Mouse (Mus musculus) heart, adult 2 months (tissue): Measurements from ENCODE around the gene Ss18l1.

Source experiments
- EP300 ChIP-seq: fragments of 200-500 bp; IDR thresholded peaks from 2 replicates; pipeline ENCODE4 v1.6.1; 2011; ENCODE audit warnings: low read depth, low read length, control low read depth; ENCODE audit not compliant: insufficient read depth
- POLR2A ChIP-seq: fragments of 200-500 bp; IDR thresholded peaks from 2 replicates; pipeline ENCODE4 v1.6.1; 2011; ENCODE audit warnings: mild to moderate bottlenecking, low read depth, low read length, control low read depth; ENCODE audit not compliant: insufficient read depth

GRCm38 (mm10) chr2:180020091-180020661 is 22.1 kb upstream of the Ss18l1 start:
- no peak for TF ChIP-seq EP300
- no peak for TF ChIP-seq POLR2A
